Mouse (Mus musculus): ENCODE measurements around the gene Mcm10.
"Not testable (repeated sequence)": the region's sequence is repeated elsewhere in the genome, so short reads cannot be mapped to it uniquely, and the experiment has no call there.

Gene Mcm10

DNA sequence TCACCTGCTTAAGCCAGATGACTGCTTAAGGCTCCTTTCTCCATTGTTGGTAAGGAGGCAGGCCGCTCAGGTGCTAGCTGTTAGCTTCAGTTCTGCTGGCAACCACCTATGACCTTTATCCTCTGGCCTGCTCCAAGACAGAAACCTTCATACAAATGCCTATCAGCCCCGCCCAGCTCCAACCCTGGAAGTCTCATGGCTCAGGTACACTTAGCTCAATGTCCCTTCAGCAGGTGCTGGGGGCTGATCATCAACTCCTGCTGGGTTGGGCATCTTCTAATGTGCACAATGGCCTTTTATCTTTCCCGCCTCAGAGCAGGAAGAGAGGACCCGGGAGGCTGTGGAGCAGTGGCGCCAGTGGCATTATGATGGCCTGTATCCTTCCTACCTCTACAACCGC, 27.6 kb downstream of the Mcm10 start:
- no peak for DNase-seq (ENCODE audit: low read depth)

DNA sequence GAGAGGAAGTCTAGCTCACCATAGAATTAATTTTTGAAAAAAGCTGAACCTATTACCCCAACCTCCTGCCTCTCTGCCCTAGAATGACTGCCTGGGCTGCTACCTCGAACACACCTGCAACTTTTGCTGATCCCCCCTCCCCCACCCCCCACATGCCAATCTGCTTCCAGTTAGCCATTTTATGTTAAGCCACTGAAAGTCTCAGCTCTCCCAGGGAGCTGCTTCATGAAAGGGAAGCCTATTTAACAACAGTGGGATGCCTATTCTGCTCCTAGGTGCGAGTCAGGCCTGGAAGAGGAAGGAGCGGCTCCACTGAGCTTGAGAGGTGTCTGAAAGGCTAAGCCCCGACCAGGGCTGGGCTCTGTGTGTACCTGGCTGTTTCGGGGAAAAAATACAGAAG, 28.6 kb downstream of the Mcm10 start:
- DNase-seq (ENCODE audit: low read depth), result no peak

DNA sequence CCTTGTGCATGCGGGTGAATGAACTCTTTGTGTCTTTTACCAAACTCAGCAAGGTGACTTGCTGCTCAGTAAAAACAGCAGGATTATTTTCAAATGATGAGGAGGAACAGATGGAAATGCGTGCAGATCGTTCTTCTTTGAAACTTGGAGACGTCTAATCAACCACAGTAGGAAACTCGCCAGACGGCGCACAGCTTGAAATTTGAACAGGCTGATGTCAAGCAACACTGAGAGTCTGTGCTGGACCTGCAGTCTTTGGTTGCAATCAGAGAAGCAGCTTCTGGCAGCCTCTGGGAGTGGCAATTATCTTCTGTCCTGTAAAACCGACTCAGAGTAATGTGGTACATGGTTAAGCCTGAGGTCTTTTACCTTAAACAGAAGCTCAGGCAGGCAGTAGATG, 34.5 kb downstream of the Mcm10 start:
- no peak for DNase-seq (ENCODE audit: low read depth)

DNA sequence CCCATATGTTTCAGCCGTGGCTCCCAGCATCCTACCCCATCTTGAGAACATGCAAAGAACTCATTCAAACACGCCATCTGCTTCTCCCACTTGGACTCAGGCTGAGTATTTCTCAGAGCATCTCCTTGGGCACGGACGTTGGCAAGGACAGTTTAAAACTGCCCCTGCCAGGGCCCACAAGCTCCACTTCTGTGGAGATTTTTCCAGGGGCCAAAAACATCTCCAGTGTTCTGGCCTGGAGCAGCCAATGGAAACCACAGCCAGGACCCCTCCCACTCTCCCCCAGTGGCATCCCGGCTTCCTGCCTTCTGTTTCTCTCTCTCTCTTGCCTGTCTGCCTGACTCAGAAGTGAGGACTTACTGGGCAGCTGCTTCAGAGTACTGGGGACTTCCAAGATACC, 36.8 kb downstream of the Mcm10 start, which contains the start of gene Ucma:
Gene Ucma (plus strand): TSS at position 316 of the 400 bp plus-strand sequence.
- DNase-seq (ENCODE audit: low read depth), result no peak

DNA sequence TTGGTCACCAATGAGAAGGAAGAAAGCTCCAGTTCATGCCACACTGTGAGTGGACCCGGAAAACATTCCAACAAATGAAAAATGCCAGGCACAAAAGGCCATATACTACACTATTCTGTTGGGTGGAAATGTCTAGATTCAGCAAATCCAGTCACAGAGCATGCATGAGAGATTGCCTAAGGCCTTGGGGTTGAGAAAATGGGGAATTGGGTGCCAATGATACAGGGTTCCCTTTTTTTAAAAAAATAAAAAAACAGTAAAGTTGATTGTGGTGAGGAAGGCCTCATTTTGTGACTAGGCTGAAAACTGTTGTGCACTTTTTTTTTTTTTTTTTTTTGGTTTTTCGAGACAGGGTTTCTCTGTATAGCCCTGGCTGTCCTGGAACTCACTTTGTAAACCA, 43.5 kb downstream of the Mcm10 start:
- no peak for DNase-seq (ENCODE audit: low read depth)

- no peak for DNase-seq (ENCODE audit: low read depth)
Observed at GRCm38 (mm10) chr2:4967806-4968205, 44.8 kb downstream of the Mcm10 start.

DNA sequence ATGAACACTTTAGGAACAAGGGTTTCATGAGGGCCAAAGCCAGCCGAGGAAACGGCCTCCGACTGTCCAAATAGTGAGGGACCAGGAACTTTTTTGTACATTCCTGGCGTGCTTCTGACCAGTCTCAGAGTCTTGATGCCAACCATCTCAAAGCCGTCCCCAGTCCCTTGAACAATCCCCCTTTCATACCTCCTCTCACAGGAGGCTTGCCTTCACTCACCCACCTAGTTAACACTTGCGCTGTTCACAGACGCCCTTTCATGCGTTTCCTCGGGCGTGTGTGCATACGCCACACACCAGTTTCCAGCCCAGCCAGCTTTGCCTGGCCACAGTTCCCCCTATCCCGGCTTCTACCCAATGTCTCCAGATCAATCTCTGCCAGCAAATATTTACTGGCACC, 54.6 kb downstream of the Mcm10 start:
- DNase-seq (ENCODE audit: low read depth), result no peak

- no peak for DNase-seq (ENCODE audit: low read depth)
Observed at GRCm38 (mm10) chr2:4954216-4954760, 58.3 kb downstream of the Mcm10 start.

DNA sequence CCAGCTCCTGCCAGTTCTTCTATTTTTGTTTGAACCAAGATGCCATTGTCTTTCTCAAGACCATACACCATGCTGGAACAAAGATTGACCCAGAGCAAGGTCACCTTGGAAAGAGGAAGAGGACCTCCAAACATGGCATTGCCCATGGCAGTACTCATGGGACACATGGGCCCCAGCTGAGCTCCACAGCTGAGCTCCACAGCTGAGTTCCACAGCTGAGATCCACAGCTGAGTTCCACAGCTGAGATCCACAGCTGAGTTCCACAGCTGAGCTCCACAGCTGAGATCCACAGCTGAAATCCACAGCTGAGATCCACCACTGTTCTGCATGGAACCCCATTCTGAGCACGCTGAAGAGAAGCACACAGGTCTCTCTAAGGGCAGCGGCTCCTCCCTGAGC, 61.6 kb downstream of the Mcm10 start:
- no peak for DNase-seq (ENCODE audit: low read depth)

GRCm38 (mm10) chr2:4949691-4950090, 62.9 kb downstream of the Mcm10 start:
- DNase-seq (ENCODE audit: low read depth), result not testable (repeated sequence)

DNA sequence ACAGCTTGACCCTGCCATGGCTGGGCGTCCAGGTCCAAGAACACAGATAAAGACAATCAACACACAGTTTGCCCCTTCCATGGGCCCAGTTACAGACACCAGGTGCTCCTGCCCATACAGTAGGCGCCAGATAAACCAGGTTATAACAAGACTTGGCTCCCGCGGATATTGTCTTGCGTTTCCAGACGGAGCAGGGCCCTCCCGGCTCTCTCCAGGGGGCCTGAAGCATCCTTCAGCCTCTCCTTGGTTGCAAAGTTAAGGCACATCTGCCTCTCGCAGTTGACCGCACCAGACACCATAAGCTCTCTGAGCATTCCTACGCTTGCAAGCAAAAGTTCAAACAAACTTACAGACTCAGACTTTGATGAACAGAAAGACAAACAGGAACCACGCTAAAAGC, 71.7 kb downstream of the Mcm10 start:
- DNase-seq (ENCODE audit: low read depth), result no peak

Data from naive thymus-derived CD4-positive, alpha-beta T cell, adult 2 months (primary cell).